Mouse (Mus musculus) ES-Bruce4 (cell line): ENCODE data around the gene Smim7.

ENCODE experiments used
- CTCF ChIP-seq: IDR thresholded peaks from one replicate; pipeline ENCODE4 v1.8.1; 2011; ENCODE audit warnings: low read depth, low read length
- EP300 ChIP-seq: IDR thresholded peaks from 2 replicates; pipeline ENCODE4 v1.6.1; 2011; ENCODE audit warnings: low read depth, low read length; ENCODE audit not compliant: insufficient read depth
- POLR2A ChIP-seq: IDR thresholded peaks from one replicate; pipeline ENCODE4 v1.8.1; 2011; ENCODE audit warnings: low read length; ENCODE audit not compliant: insufficient read depth

DNA sequence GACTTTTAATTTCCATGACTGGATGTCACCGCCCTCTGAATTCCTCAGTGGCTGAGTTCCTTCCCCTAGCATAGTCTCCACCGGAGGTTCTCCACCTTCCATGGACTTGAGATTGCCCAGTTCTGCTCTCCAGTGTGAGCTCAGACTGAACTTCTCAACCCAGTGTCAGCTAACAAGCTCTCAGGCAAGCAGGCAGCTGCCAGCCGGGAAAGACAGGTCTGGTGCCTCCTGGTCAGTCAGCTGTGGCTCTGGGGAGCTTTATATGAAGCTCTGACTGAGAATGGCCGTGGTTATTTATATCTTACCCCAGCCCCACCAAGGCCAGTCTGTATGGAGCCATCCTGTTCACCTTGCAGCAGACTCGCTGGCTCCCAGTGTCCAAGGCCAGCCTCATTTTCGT, 13.5 kb upstream of the Smim7 start:
- no peak for TF ChIP-seq CTCF
- no peak for TF ChIP-seq POLR2A
- no peak for TF ChIP-seq EP300
